Mouse (Mus musculus): ENCODE results near the gene Drd1. TPM values are rescaled to one million over a fixed set of nuclear protein-coding genes. Genes with fewer than 3 reads are reported as not detected.

Gene Drd1
- total RNA-seq (2014; rRNA removed; ENCODE audit: low replicate concordance) (0.61 TPM in 1 of 2 replicates, not detected in the other), polyA plus RNA-seq (2015; fragmentation: Nextera tagmentation; extraction: Ambion mirVana) (0.11 and 0.15 TPM in 2 replicates)

DNA sequence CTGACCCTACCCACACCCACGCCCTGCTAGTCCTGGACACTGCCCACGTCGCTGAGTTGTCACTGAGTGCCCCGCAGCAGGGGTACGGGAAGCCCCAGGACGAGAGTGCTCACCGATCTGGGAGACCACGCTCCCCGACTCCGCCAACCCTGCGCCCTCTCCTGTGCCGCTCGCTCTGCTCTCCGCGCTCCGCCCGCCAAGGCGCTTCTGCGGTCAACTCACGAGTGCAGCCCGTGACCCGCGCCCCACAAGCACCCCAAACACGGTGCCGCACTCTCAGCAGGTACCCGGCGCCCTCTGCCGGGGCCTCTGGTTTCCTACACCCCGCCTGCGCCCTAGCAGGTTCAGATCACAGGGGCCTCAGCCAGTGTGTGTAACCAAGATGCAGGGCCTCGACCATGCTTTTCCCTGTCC is at the start of gene Drd1:
Gene Drd1, minus strand, starts transcription at position 258 of the 414 bp plus-strand sequence.
- ATAC-seq (ENCODE audit: insufficient read depth, low read depth) (peak; percentile 73), DNase-seq (ENCODE audit: low spot score) (peak; percentile 34)
- Histone ChIP-seq H3K4me2 (ENCODE audit: low read depth, low read length) (peak within 1 kb of the TSS; percentile 92), H3K27me3 (ENCODE audit: control insufficient read depth, insufficient read depth, low read length) (peaks cover 21% of the 10 kb centered on the region), H3K9ac (replicated peaks; ENCODE audit: low read depth, low read length) (peak within 1 kb of the TSS; percentile 38; the same call in 1 of the 2 replicates), H3K36me3 (replicated peaks; ENCODE audit: control insufficient read depth, insufficient read depth, low read length) (no peaks in the 10 kb centered on the region), H3K9me3 (replicated peaks; ENCODE audit: control insufficient read depth, low read length) (no peaks in the 10 kb centered on the region), H3K27ac (ENCODE audit: low read depth) (no peak within 1 kb of the TSS), H3K4me1 (ENCODE audit: control insufficient read depth, insufficient read depth) (no peaks in the 10 kb centered on the region), H3K4me3 (ENCODE audit: low read depth, low read length) (peak within 1 kb of the TSS; percentile 44)
- under 1% methylated on average over 31 of the region's 31 CpGs for WGBS
- TF ChIP-seq CTCF (IDR thresholded peaks at IDR 0.05; ENCODE audit: low read depth): peak; percentile 74
- no peak for TF ChIP-seq EP300 (IDR thresholded peaks at IDR 0.05; ENCODE audit: low read depth)

DNA sequence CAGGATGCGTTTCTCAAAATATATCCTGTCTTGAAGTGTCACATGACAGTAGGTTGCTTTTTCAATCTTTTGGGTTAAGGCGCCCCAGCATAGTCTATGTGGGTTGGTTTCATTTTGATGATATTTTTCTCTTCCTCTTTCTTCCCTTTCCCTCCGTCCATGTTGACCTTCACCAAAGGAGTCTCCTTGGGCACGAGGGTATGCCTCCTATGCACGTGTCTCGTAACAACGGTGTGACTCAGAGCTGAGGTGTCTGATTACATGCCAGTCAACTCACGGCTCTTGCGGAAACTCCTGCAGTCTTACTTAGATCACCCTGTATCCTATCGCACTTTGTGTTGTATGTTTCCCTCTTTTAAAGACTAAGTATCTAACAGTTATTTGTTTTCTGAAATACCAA is 48.4 kb upstream of the Drd1 start:
- H3K9me3 ChIP-seq (replicated peaks; ENCODE audit: control insufficient read depth, low read length): no peaks in the 10 kb centered on the region
- H3K36me3 ChIP-seq (replicated peaks; ENCODE audit: control insufficient read depth, insufficient read depth, low read length): peaks cover 29% of the 10 kb centered on the region
- 0 out of 2 replicates have a peak, but pooled peaks cover 13% of the 10 kb centered on the region for H3K4me1 ChIP-seq (ENCODE audit: control insufficient read depth, insufficient read depth)
- no peak overlapping the region for H3K4me3 ChIP-seq (ENCODE audit: low read depth, low read length)
- no peak overlapping the region for H3K9ac ChIP-seq (replicated peaks; ENCODE audit: low read depth, low read length)
- H3K27ac ChIP-seq (ENCODE audit: low read depth): no peak overlapping the region
- 58% methylated on average over 10 of the region's 10 CpGs for WGBS
- no peak; the same call in 1 of the 2 replicates for ATAC-seq (ENCODE audit: insufficient read depth, low read depth)
- peak; percentile 35 for DNase-seq (ENCODE audit: low spot score)
- TF ChIP-seq CTCF (IDR thresholded peaks at IDR 0.05; ENCODE audit: low read depth): no peak
- no peak for TF ChIP-seq EP300 (IDR thresholded peaks at IDR 0.05; ENCODE audit: low read depth)
- H3K4me2 ChIP-seq (ENCODE audit: low read depth, low read length): no peak overlapping the region
- H3K27me3 ChIP-seq (ENCODE audit: control insufficient read depth, insufficient read depth, low read length): no peaks in the 10 kb centered on the region

- Histone ChIP-seq H3K4me2 (ENCODE audit: low read depth, low read length) (no peak overlapping the region), H3K36me3 (replicated peaks; ENCODE audit: control insufficient read depth, insufficient read depth, low read length) (peaks cover 29% of the 10 kb centered on the region), H3K9me3 (replicated peaks; ENCODE audit: control insufficient read depth, low read length) (no peaks in the 10 kb centered on the region), H3K27ac (ENCODE audit: low read depth) (no peak overlapping the region), H3K4me1 (ENCODE audit: control insufficient read depth, insufficient read depth) (0 out of 2 replicates have a peak, but pooled peaks cover 13% of the 10 kb centered on the region), H3K9ac (replicated peaks; ENCODE audit: low read depth, low read length) (no peak overlapping the region), H3K27me3 (ENCODE audit: control insufficient read depth, insufficient read depth, low read length) (no peaks in the 10 kb centered on the region), H3K4me3 (ENCODE audit: low read depth, low read length) (no peak overlapping the region)
- DNase-seq (ENCODE audit: low spot score) (no peak), ATAC-seq (ENCODE audit: insufficient read depth, low read depth) (no peak; the same call in 1 of the 2 replicates)
- 57% methylated on average over 3 of the region's 3 CpGs for WGBS
- TF ChIP-seq EP300 (IDR thresholded peaks at IDR 0.05; ENCODE audit: low read depth): no peak
Measured at GRCm38 (mm10) chr13:54103271-54103670, 47.8 kb upstream of the Drd1 start.

GRCm38 (mm10) chr13:54102061-54102460 is 46.6 kb upstream of the Drd1 start:
- DNase-seq (ENCODE audit: low spot score) (no peak), ATAC-seq (ENCODE audit: insufficient read depth, low read depth) (no peak)
- WGBS: 91% methylated on average over 3 of the region's 3 CpGs

DNA sequence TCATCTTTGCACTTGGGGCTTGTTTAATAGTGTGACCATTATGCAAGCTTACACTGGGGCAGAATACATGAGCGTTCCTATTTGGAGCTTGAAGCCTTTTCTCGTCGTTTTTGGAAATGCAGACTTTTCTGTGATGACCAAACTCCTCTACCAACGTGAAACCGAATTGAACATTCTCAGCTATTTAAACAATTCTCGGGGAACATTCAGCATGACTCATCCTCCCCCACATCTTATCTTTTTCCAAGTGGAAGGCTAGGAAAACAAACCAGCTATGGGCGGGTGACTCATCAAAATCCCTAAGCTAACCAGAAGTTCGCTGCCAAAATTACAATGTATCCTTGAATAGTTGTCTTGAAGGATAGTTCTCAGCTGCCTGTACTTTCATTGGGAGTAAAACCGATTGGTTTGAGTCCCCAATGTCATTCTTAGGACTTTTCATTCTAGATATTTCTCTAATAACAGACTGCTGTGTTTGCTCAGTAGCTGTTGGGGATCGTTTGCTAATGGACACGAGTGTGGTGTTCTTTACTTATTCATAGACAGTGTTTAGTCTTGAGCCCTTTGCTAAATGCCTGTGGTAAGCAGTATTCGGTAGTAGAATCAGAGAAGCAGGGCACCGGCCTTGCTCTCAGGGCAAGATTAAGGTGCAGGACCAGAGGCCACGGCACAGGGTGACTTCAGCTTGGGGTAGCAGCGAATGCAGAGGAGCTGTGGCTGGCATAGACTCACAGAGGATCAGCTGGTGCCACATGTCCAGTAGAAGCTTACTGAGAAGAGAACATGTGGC is 45.7 kb upstream of the Drd1 start:
- 53% methylated on average over 15 of the region's 15 CpGs for WGBS
- Histone ChIP-seq H3K9ac (replicated peaks; ENCODE audit: low read depth, low read length) (no peak overlapping the region), H3K4me1 (ENCODE audit: control insufficient read depth, insufficient read depth) (0 out of 2 replicates have a peak, but pooled peaks cover 13% of the 10 kb centered on the region), H3K9me3 (replicated peaks; ENCODE audit: control insufficient read depth, low read length) (no peaks in the 10 kb centered on the region), H3K4me3 (ENCODE audit: low read depth, low read length) (no peak overlapping the region), H3K27ac (ENCODE audit: low read depth) (peak overlapping the region; percentile 50), H3K36me3 (replicated peaks; ENCODE audit: control insufficient read depth, insufficient read depth, low read length) (peaks cover 33% of the 10 kb centered on the region), H3K27me3 (ENCODE audit: control insufficient read depth, insufficient read depth, low read length) (no peaks in the 10 kb centered on the region), H3K4me2 (ENCODE audit: low read depth, low read length) (no peak overlapping the region)
- TF ChIP-seq EP300 (IDR thresholded peaks at IDR 0.05; ENCODE audit: low read depth): no peak
- TF ChIP-seq CTCF (IDR thresholded peaks at IDR 0.05; ENCODE audit: low read depth): no peak
- ATAC-seq (ENCODE audit: insufficient read depth, low read depth): peak; percentile 54; the same call in 1 of the 2 replicates
- DNase-seq (ENCODE audit: low spot score): peak; percentile 79

More at GRCm38 (mm10) chr13:54102061-54102460, 46.6 kb upstream of the Drd1 start:
- Histone ChIP-seq H3K9me3 (replicated peaks; ENCODE audit: control insufficient read depth, low read length) (no peaks in the 10 kb centered on the region), H3K27ac (ENCODE audit: low read depth) (no peak overlapping the region), H3K4me2 (ENCODE audit: low read depth, low read length) (no peak overlapping the region), H3K9ac (replicated peaks; ENCODE audit: low read depth, low read length) (no peak overlapping the region), H3K27me3 (ENCODE audit: control insufficient read depth, insufficient read depth, low read length) (no peaks in the 10 kb centered on the region), H3K4me1 (ENCODE audit: control insufficient read depth, insufficient read depth) (0 out of 2 replicates have a peak, but pooled peaks cover 13% of the 10 kb centered on the region), H3K4me3 (ENCODE audit: low read depth, low read length) (no peak overlapping the region), H3K36me3 (replicated peaks; ENCODE audit: control insufficient read depth, insufficient read depth, low read length) (peaks cover 32% of the 10 kb centered on the region)
- TF ChIP-seq EP300 (IDR thresholded peaks at IDR 0.05; ENCODE audit: low read depth) (no peak), CTCF (IDR thresholded peaks at IDR 0.05; ENCODE audit: low read depth) (no peak)
